In genomic region chr16:55819186-55819861, GRCm38 (mm10) we compare ENCODE assay signal across 9 mouse cellular contexts. TPM values are rescaled to one million over a fixed set of nuclear protein-coding genes. Genes with fewer than 3 reads are reported as not detected.
DNase-seq lines count a peak whose midpoint lies in the region; ATAC-seq and TF ChIP-seq lines count a peak whose summit lies in the region.
"Had no signal": no experiment of that assay in that cellular context is flagged by ENCODE, and none has a peak within 500 bp of the region (broad histone marks: within the 10 kb centered on the region; RNA-seq: fewer than 3 reads in every experiment).

No protein-coding gene starts in this region.

- TF ChIP-seq CTCF in liver, postnatal 0 days (IDR thresholded peaks at IDR 0.05; ENCODE audit: low read depth), result no peak

- ATAC-seq in hindbrain, embryonic 13.5 days (ENCODE audit: low FRiP score), result no peak
- no peak for ATAC-seq in forebrain, embryonic 13.5 days
- ATAC-seq in liver, postnatal 0 days, result no peak
- ATAC-seq: Patski had no signal

- H3K4me1 ChIP-seq in hindbrain, embryonic 13.5 days (replicated peaks), result peaks cover 23% of the 10 kb centered on the region
- H3K4me1 ChIP-seq in hindbrain, embryonic 10.5 days (replicated peaks), result peaks cover 34% of the 10 kb centered on the region
- H3K4me1 ChIP-seq in forebrain, embryonic 13.5 days, result peaks cover 34% of the 10 kb centered on the region
- H3K4me1 ChIP-seq in liver, postnatal 0 days (ENCODE audit: insufficient read depth), result peaks cover 7% of the 10 kb centered on the region; the same call in 1 of the 2 replicates

- H3K27me3 ChIP-seq in hindbrain, embryonic 13.5 days, result peaks cover 19% of the 10 kb centered on the region
- peaks cover 9% of the 10 kb centered on the region; the same call in 1 of the 2 replicates for H3K27me3 ChIP-seq in hindbrain, embryonic 10.5 days (ENCODE audit: insufficient read depth, poor library complexity, severe bottlenecking)
- peaks cover 15% of the 10 kb centered on the region; the same call in 1 of the 2 replicates for H3K27me3 ChIP-seq in forebrain, embryonic 13.5 days
- H3K27me3 ChIP-seq in liver, postnatal 0 days (ENCODE audit: insufficient read depth, low read length), result no peaks in the 10 kb centered on the region
- H3K27me3 ChIP-seq: Patski had no signal

- H3K4me3 ChIP-seq in hindbrain, embryonic 13.5 days, result no peak overlapping the region
- no peak overlapping the region for H3K4me3 ChIP-seq in hindbrain, embryonic 10.5 days
- no peak overlapping the region for H3K4me3 ChIP-seq in forebrain, embryonic 13.5 days
- H3K4me3 ChIP-seq in liver, postnatal 0 days (ENCODE audit: low read depth, low read length), result peak overlapping the region; percentile 85

- peak overlapping the region; percentile 11 for H3K4me2 ChIP-seq in hindbrain, embryonic 13.5 days
- peak overlapping the region; percentile 3; the same call in 1 of the 2 replicates for H3K4me2 ChIP-seq in forebrain, embryonic 13.5 days
- peak overlapping the region; percentile 78 for H3K4me2 ChIP-seq in liver, postnatal 0 days (ENCODE audit: low read depth, low read length)

- H3K36me3 ChIP-seq in hindbrain, embryonic 13.5 days, result peaks cover 30% of the 10 kb centered on the region
- H3K36me3 ChIP-seq in hindbrain, embryonic 10.5 days, result peaks cover 43% of the 10 kb centered on the region
- H3K36me3 ChIP-seq in forebrain, embryonic 13.5 days (ENCODE audit: poor library complexity, severe bottlenecking), result peaks cover 32% of the 10 kb centered on the region
- peaks cover 39% of the 10 kb centered on the region for H3K36me3 ChIP-seq in liver, postnatal 0 days (replicated peaks; ENCODE audit: insufficient read depth, low read length)

- no peak overlapping the region for H3K9ac ChIP-seq in hindbrain, embryonic 13.5 days
- no peak overlapping the region for H3K9ac ChIP-seq in forebrain, embryonic 13.5 days
- peak overlapping the region; percentile 91 for H3K9ac ChIP-seq in liver, postnatal 0 days (replicated peaks)

- no peaks in the 10 kb centered on the region for H3K9me3 ChIP-seq in hindbrain, embryonic 13.5 days
- H3K9me3 ChIP-seq in hindbrain, embryonic 10.5 days, result no peaks in the 10 kb centered on the region
- H3K9me3 ChIP-seq in forebrain, embryonic 13.5 days (replicated peaks), result no peaks in the 10 kb centered on the region
- no peaks in the 10 kb centered on the region for H3K9me3 ChIP-seq in liver, postnatal 0 days (ENCODE audit: low read length)

- TF ChIP-seq EP300 in liver, postnatal 0 days (IDR thresholded peaks at IDR 0.05; ENCODE audit: low read depth), result no peak

- no peak for DNase-seq in hindbrain, embryonic 10.5 days (ENCODE audit: low spot score)
- peak; percentile 70 for DNase-seq in NIH3T3 (ENCODE audit: low read depth)
- DNase-seq in induced T-regulatory cell, adult 2 months (ENCODE audit: low read depth), result peak; percentile 75
- peak; percentile 54 for DNase-seq in liver, postnatal 0 days
- DNase-seq in thymus, postnatal 25 days, result peak; percentile 24
- DNase-seq in layer of hippocampus, postnatal 14 days (ENCODE audit: low spot score in 2 of 2), result no peak

- WGBS in hindbrain, embryonic 13.5 days, result 65% methylated on average over 15 of the region's 15 CpGs
- WGBS in hindbrain, embryonic 10.5 days, result 86% methylated on average over 15 of the region's 15 CpGs
- WGBS in forebrain, embryonic 13.5 days, result 46% methylated on average over 15 of the region's 15 CpGs
- 62% methylated on average over 15 of the region's 15 CpGs for WGBS in liver, postnatal 0 days (ENCODE audit: insufficient replicate concordance)

- no peak overlapping the region for H3K27ac ChIP-seq in hindbrain, embryonic 13.5 days
- H3K27ac ChIP-seq in hindbrain, embryonic 10.5 days, result no peak overlapping the region
- no peak overlapping the region for H3K27ac ChIP-seq in forebrain, embryonic 13.5 days
- 0 out of 2 replicates have a peak overlapping the region, but pooled peaks have one; percentile 29 for H3K27ac ChIP-seq in liver, postnatal 0 days (ENCODE audit: low read depth)

RNA-seq across cellular contexts. Expression of gene Nfkbiz, which starts 19.4 kb away (rescaled TPM):
- 1.6 and 3.1 TPM in 2 replicates for polyA plus RNA-seq in hindbrain, embryonic 13.5 days (2015; fragmentation: Nextera tagmentation; extraction: Ambion mirVana)
- polyA plus RNA-seq in hindbrain, embryonic 10.5 days (2016; fragmentation: Nextera tagmentation; extraction: Ambion mirVana), result 1.1 and 1.4 TPM in 2 replicates
- polyA plus RNA-seq in forebrain, embryonic 13.5 days (2015; fragmentation: Nextera tagmentation; extraction: Ambion mirVana), result 1.0 and 1.6 TPM in 2 replicates
- 2.7 and 3.2 TPM in 2 replicates for polyA plus RNA-seq in liver, postnatal 0 days (2015; fragmentation: Nextera tagmentation; extraction: Ambion mirVana)
- 1 to 10 TPM; 4.9 to 5.1 TPM for total RNA-seq in layer of hippocampus, postnatal 14 days (2021)

Comparison
In these comparisons a context has a peak if more than half of its experiments do, and no peak if none do; other contexts are left out.
1. H3K4me2 ChIP-seq: peak in every context shown above with its lines; median percentile 78 in liver, postnatal 0 days; 11 in hindbrain, embryonic 13.5 days; 3 in forebrain, embryonic 13.5 days.
2. DNase-seq: peak in NIH3T3 (single experiment), induced T-regulatory cell, adult 2 months (single experiment), liver, postnatal 0 days (single experiment) and thymus, postnatal 25 days (single experiment); none in hindbrain, embryonic 10.5 days (single experiment) and layer of hippocampus, postnatal 14 days (0 of 2).